Mouse (Mus musculus): ENCODE measurements around the gene Hsd3b7.

GRCm38 (mm10) chr7:127840886-127841285 lies 40.5 kb downstream of the Hsd3b7 start:
- no peak for TF ChIP-seq ZNF384 (IDR thresholded peaks at IDR 0.05; ENCODE audit: low read depth, low read length)
- TF ChIP-seq HCFC1 (IDR thresholded peaks at IDR 0.05; ENCODE audit: borderline replicate concordance, insufficient read depth, low read length), result no peak
- TF ChIP-seq MAFK (IDR thresholded peaks at IDR 0.05; ENCODE audit: insufficient read depth, low read depth, low read length), result peak; percentile 35; the same call in 1 of the 2 replicates

Measured in ES-E14 (cell line).